Mouse (Mus musculus): Measurements from ENCODE around the gene Tatdn2.

Tatdn2 gene

GRCm38 (mm10) chr6:113714276-113714675, 17.4 kb downstream of the Tatdn2 start:
- DNase-seq (ENCODE audit: low read depth, low spot score), result no peak

DNA sequence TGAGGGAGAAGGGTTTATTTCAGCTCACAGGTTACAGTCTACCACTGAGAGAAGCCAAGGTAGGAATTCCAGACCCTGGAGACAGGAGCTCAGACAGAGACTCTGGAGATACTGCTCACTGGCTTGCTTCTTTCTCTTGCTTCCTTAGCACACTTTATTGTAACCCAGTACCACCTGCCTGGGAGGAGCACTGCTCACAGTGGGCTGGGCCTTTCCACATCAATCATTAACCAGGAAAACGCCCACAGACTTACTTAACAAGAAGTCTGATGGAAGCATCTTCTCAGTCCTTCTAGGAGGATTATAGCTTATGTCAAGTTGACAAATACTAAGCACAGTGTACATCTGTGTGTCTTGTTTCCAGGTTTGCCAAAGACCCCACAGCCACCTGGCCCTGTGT, 17.9 kb downstream of the Tatdn2 start:
- no peak for DNase-seq (ENCODE audit: low read depth, low spot score)

DNA sequence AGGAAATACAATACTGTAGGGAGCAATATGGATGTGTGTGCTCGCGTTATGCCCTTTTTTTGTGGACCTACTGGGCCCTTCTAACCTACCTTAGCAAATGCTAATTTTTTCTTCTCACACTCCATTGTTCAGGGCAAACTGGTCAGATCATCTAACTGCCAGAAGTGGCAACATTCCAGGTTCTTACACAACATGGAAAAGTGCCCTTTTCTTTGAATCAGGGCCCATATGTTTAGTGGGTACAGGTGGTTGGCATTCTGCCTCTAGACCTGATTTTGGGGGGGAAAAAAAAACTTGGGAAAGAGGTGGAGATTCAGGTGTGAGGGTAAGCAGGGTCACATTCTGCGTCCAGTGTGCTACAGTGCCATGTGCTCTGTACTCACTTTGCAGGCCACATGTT, 20.7 kb downstream of the Tatdn2 start:
- no peak for DNase-seq (ENCODE audit: low read depth, low spot score)

DNA sequence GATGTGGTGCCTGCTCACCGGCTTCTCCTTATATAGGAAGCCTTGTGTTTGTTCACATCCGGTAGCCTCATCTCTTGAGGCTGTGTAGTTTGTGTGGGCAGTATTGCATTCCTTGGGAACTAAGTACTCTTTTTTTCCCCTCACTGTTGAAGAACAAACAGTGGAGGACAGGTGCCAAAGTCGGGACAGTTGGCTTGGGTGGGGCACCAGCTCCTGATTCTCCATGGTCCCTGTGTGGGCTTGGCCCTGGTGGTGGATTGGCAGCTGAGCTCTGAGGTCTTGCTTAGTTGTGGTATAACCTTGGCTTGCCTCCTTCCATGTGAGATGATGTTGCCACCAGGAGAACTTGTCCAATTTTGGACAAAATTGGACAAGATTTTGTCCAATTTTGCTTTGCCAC, 23.0 kb downstream of the Tatdn2 start, which contains the start of gene Ghrl:
TSS of gene Ghrl (minus strand) at position 3 of the 400 bp plus-strand sequence.
- no peak for DNase-seq (ENCODE audit: low read depth, low spot score)

- no peak for DNase-seq (ENCODE audit: low read depth, low spot score)
These were observed 24.2 kb downstream of the Tatdn2 start for GRCm38 (mm10) chr6:113721061-113721460.

- no peak for DNase-seq (ENCODE audit: low read depth, low spot score)
These were observed 31.3 kb downstream of the Tatdn2 start for GRCm38 (mm10) chr6:113728181-113728580.

GRCm38 (mm10) chr6:113731296-113731695, 34.4 kb downstream of the Tatdn2 start:
- DNase-seq (ENCODE audit: low read depth, low spot score), result no peak

GRCm38 (mm10) chr6:113737318-113738046, 40.6 kb downstream of the Tatdn2 start:
- no peak for DNase-seq (ENCODE audit: low read depth, low spot score)

DNA sequence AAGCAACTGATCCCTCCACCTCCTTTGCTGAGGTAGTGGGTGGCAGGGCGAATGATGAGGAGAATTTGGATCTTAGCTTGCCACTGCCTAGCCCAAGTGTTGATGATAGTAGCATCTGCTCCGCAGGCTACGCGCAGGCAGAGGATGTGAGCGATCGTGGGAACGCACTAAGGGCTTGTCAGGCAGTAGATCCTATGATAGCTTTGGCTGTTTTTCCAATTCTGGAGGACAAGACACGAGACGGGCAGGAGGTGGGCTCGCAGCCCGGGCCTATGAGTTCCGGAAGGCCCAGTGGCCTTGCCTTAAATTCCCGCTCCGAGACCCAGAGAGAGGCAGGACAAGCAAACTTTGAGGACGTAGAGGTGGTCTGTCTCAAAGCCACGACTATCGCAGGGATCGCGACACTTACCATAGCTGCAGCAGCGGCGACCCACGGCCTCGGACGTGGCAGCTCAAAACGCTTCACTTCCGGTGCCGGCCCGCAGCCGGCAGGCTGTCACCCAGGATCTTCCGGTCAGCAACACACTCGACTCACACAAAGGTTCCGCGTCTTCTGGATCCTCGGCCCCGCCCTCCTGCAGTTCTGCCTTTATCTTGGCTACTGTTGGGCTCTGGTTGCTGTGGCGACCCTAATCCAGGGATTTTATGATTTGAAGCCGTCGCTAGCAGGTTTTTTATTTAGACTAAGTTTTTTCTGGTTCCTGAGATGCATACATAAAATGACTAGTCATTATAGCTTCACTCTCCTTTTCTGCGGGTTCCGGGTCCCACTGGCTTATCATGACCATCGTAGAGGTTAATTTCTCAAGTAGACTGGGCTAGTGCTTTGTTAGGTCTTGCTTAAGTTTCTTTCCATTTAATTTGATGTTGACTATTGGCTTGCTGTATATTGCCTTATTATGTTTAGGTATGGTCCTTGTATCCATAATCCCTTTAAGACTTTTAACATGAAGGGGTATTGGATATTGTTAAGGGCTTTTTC, 43.7 kb downstream of the Tatdn2 start, which contains the start of gene Sec13:
TSS of gene Sec13 (minus strand) at position 508 of the 982 bp plus-strand sequence.
- peak; percentile 94 for DNase-seq (ENCODE audit: low read depth, low spot score)

DNA sequence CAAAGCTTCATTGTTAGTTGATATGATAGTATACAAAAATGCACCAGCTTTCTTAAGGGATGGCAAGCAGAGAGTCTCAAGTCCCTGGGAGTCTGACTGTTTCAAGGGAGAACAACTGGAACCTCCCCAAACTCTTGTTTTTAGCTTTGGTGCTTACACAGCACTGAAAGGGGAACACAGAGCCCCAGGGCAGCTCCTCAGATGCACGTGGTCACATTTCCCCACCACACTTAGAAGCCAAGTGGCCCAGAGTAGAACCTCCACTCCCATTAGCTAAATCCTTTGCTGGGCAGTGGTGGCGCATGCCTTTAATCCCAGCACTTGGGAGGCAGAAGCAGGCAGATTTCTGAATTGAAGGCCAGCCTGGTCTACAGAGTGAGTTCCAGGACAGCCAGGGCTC, 44.6 kb downstream of the Tatdn2 start:
- no peak for DNase-seq (ENCODE audit: low read depth, low spot score)

GRCm38 (mm10) chr6:113742321-113742720, 45.5 kb downstream of the Tatdn2 start:
- no peak for DNase-seq (ENCODE audit: low read depth, low spot score)

- no peak for DNase-seq (ENCODE audit: low read depth, low spot score)
These were observed 46.3 kb downstream of the Tatdn2 start for GRCm38 (mm10) chr6:113743111-113743510.

- no peak for DNase-seq (ENCODE audit: low read depth, low spot score)
These were observed 48.3 kb downstream of the Tatdn2 start for GRCm38 (mm10) chr6:113745117-113745516.

GRCm38 (mm10) chr6:113747284-113747683, 50.4 kb downstream of the Tatdn2 start:
- DNase-seq (ENCODE audit: low read depth, low spot score), result no peak

DNA sequence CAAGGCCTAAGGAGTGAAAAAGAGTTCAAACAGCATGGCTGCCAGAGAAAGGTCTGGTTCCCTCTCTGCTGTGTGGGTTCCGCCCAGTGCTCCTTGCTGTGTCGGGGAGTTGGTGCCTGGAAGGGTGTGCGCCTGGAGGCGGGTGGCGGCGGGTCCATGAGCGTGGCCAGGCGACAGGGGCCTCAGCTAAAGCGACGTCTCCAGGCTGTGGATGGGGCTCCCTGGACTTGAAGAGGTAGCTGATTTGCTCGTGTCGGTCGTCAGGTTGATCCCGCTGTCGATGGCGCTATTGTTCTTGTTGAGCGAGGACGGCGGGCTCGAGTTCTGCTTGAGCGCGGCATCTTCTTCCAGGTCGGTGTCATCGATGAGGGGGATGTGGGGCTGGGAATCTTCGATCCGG, 51.5 kb downstream of the Tatdn2 start:
- DNase-seq (ENCODE audit: low read depth, low spot score), result no peak

GRCm38 (mm10) chr6:113749119-113749685, 52.4 kb downstream of the Tatdn2 start:
- no peak for DNase-seq (ENCODE audit: low read depth, low spot score)

Measured in 3T3-L1 (cell line).